Mouse (Mus musculus) bone marrow macrophage, adult 2 months (primary cell): Measurements from ENCODE around the gene Hoxc6.

Experiments
- CTCF ChIP-seq: IDR thresholded peaks from 2 replicates; pipeline ENCODE4 v1.5.1; 2012; ENCODE audit warnings: low read depth, mild to moderate bottlenecking, low read length, moderate library complexity
- POLR2A ChIP-seq: IDR thresholded peaks from 2 replicates; pipeline ENCODE4 v1.6.1; 2012; ENCODE audit warnings: mild to moderate bottlenecking, low read depth, low read length, borderline replicate concordance

DNA sequence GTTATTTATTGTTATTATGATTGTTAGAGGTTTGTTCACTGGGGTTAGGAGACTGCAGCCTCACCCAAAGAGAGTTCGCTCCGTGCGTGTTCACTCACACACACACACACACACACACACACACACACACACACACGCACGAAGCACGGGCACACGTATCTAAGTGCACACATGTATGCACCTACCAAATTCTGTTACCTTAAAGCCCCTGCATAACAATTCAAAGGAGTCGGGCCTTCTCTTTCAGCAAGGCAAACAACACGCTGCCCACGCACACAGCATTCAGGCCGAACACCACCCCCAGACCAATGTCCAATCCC lies 61.9 kb downstream of the Hoxc6 start:
- TF ChIP-seq CTCF = no peak
- TF ChIP-seq POLR2A = no peak
